Mouse (Mus musculus) embryonic facial prominence, embryonic 14.5 days (tissue): ENCODE data around the gene Limch1. TPM values are rescaled to one million over a fixed set of nuclear protein-coding genes. Genes with fewer than 3 reads are reported as not detected.

Experiments used
- ATAC-seq: fragments of 200-750 bp; cut with Nextera tagmentation; 2 replicates; pipeline ENCODE4 v1.8.0; 2017; ENCODE audit warnings: low read depth, moderate number of reproducible peaks, moderate TSS enrichment
- DNase-seq: peaks from one replicate; pipeline ENCODE4 v3.0.0-alpha.2; 2015; ENCODE audit warnings: low spot score
- H3K27ac ChIP-seq: fragments of 300-500 bp; sonication (generic); replicated peaks from 2 replicates; pipeline ENCODE4 v1.5.1; 2014; ENCODE audit warnings: low read depth, mild to moderate bottlenecking, low read length, moderate library complexity
- H3K27me3 ChIP-seq: fragments of 300-500 bp; sonication (generic); replicated peaks from 2 replicates; pipeline ENCODE4 v1.6.1; 2014; ENCODE audit warnings: low read length; ENCODE audit not compliant: control insufficient read depth, insufficient read depth
- H3K36me3 ChIP-seq: fragments of 300-500 bp; sonication (generic); 2 replicates; pipeline ENCODE4 v1.6.1; 2014; ENCODE audit warnings: low read length, mixed read lengths; ENCODE audit not compliant: control insufficient read depth, insufficient read depth
- H3K4me1 ChIP-seq: fragments of 300-500 bp; sonication (generic); 2 replicates; pipeline ENCODE4 v1.6.1; 2014; ENCODE audit warnings: antibody characterized with exemption, low read length; ENCODE audit not compliant: control insufficient read depth, insufficient read depth
- H3K4me2 ChIP-seq: fragments of 300-500 bp; sonication (generic); 2 replicates; pipeline ENCODE4 v1.6.1; 2014; ENCODE audit warnings: low read depth, mild to moderate bottlenecking, low read length, moderate library complexity, mixed read lengths
- H3K4me3 ChIP-seq: fragments of 300-500 bp; sonication (generic); 2 replicates; pipeline ENCODE4 v1.5.1; 2014; ENCODE audit warnings: low read depth, mild to moderate bottlenecking, low read length
- H3K9ac ChIP-seq: fragments of 300-500 bp; sonication (generic); 2 replicates; pipeline ENCODE4 v1.6.1; 2014; ENCODE audit warnings: low read depth, mild to moderate bottlenecking, low read length, moderate library complexity, mixed read lengths
- H3K9me3 ChIP-seq: fragments of 300-500 bp; sonication (generic); 2 replicates; pipeline ENCODE4 v1.6.1; 2016; ENCODE audit warnings: low read length; ENCODE audit not compliant: control insufficient read depth
- WGBS: fragments of 180-500 bp; shearing (Covaris S2); extraction: QIAGEN DNeasy Blood & Tissue Kit; methylation state at CpG from one replicate; pipeline ENCODE4 v1.1.7; 2014; 5-methylcytosine and 5-hydroxymethylcytosine counted together
- polyA plus RNA-seq: library from polyadenylated mRNA; unstranded; fragments of >200 nt; fragmentation: Nextera tagmentation; extraction: Ambion mirVana; gene quantifications from 2 replicates; pipeline ENCODE4 v1.2.1, GENCODE M21; 2014

The Limch1 gene
- polyA plus RNA-seq, 1 experiment from 2014 or later, result 71.1 TPM

- H3K27me3 ChIP-seq, result no peaks in the 10 kb centered on the region
- no peak overlapping the region for H3K9ac ChIP-seq
- DNase-seq, result no peak
- no peaks in the 10 kb centered on the region for H3K9me3 ChIP-seq
- no peak for ATAC-seq
- no peaks in the 10 kb centered on the region for H3K36me3 ChIP-seq
- no peak overlapping the region for H3K4me3 ChIP-seq
- WGBS, result 82% methylated on average over 9 of the region's 9 CpGs
- H3K27ac ChIP-seq, result no peak overlapping the region
- no peak overlapping the region for H3K4me2 ChIP-seq
- H3K4me1 ChIP-seq, result peaks cover 12% of the 10 kb centered on the region
Observed at GRCm38 (mm10) chr5:66908883-66909282, 163.3 kb downstream of the Limch1 start.

GRCm38 (mm10) chr5:66909962-66910361 lies 164.3 kb downstream of the Limch1 start:
- no peak overlapping the region for H3K9ac ChIP-seq
- no peaks in the 10 kb centered on the region for H3K27me3 ChIP-seq
- H3K9me3 ChIP-seq, result no peaks in the 10 kb centered on the region
- no peak overlapping the region for H3K4me3 ChIP-seq
- ATAC-seq (no peak), DNase-seq (peak; percentile 64)
- H3K36me3 ChIP-seq, result no peaks in the 10 kb centered on the region
- H3K27ac ChIP-seq, result no peak overlapping the region
- peaks cover 9% of the 10 kb centered on the region for H3K4me1 ChIP-seq
- WGBS, result 22% methylated on average over 2 of the region's 2 CpGs
- H3K4me2 ChIP-seq, result no peak overlapping the region

GRCm38 (mm10) chr5:66910610-66911009 lies 165.0 kb downstream of the Limch1 start:
- no peak for DNase-seq
- no peak overlapping the region for H3K27ac ChIP-seq
- no peak for ATAC-seq
- H3K36me3 ChIP-seq, result no peaks in the 10 kb centered on the region
- H3K27me3 ChIP-seq, result no peaks in the 10 kb centered on the region
- H3K4me2 ChIP-seq, result no peak overlapping the region
- no peak overlapping the region for H3K4me3 ChIP-seq
- H3K4me1 ChIP-seq, result peaks cover 5% of the 10 kb centered on the region; the same call in 1 of the 2 replicates
- WGBS, result 96% methylated on average over 9 of the region's 9 CpGs
- H3K9me3 ChIP-seq, result no peaks in the 10 kb centered on the region
- H3K9ac ChIP-seq, result no peak overlapping the region

- Histone ChIP-seq H3K4me3 (no peak overlapping the region), H3K4me2 (no peak overlapping the region), H3K27ac (no peak overlapping the region), H3K4me1 (peaks cover 5% of the 10 kb centered on the region; the same call in 1 of the 2 replicates), H3K36me3 (no peaks in the 10 kb centered on the region), H3K27me3 (no peaks in the 10 kb centered on the region), H3K9me3 (no peaks in the 10 kb centered on the region), H3K9ac (no peak overlapping the region)
- no peak for ATAC-seq
- WGBS, result 80% methylated on average over 4 of the region's 4 CpGs
- DNase-seq, result no peak
Observed at GRCm38 (mm10) chr5:66911068-66911467, 165.4 kb downstream of the Limch1 start.

GRCm38 (mm10) chr5:66913791-66914190 lies 168.2 kb downstream of the Limch1 start:
- Histone ChIP-seq H3K36me3 (no peaks in the 10 kb centered on the region), H3K9me3 (no peaks in the 10 kb centered on the region), H3K27ac (no peak overlapping the region), H3K9ac (no peak overlapping the region), H3K4me2 (no peak overlapping the region), H3K4me3 (no peak overlapping the region), H3K4me1 (peaks cover 11% of the 10 kb centered on the region), H3K27me3 (no peaks in the 10 kb centered on the region)
- ATAC-seq (no peak), DNase-seq (no peak)
- WGBS, result 83% methylated on average over 6 of the region's 6 CpGs

GRCm38 (mm10) chr5:66917353-66918315 lies 172.0 kb downstream of the Limch1 start:
- Histone ChIP-seq H3K4me1 (peaks cover 7% of the 10 kb centered on the region), H3K27ac (no peak overlapping the region), H3K9ac (no peak overlapping the region), H3K4me2 (no peak overlapping the region), H3K4me3 (no peak overlapping the region), H3K36me3 (no peaks in the 10 kb centered on the region), H3K9me3 (no peaks in the 10 kb centered on the region), H3K27me3 (no peaks in the 10 kb centered on the region)
- ATAC-seq, result no peak
- WGBS, result 88% methylated on average over 8 of the region's 8 CpGs
- no peak for DNase-seq

- Histone ChIP-seq H3K27me3 (no peaks in the 10 kb centered on the region), H3K27ac (no peak overlapping the region), H3K4me2 (no peak overlapping the region), H3K9ac (no peak overlapping the region), H3K4me1 (peaks cover 7% of the 10 kb centered on the region), H3K4me3 (no peak overlapping the region), H3K36me3 (no peaks in the 10 kb centered on the region), H3K9me3 (no peaks in the 10 kb centered on the region)
- DNase-seq, result peak; percentile 49
- no peak for ATAC-seq
- 53% methylated on average over 11 of the region's 11 CpGs for WGBS
Observed at GRCm38 (mm10) chr5:66918316-66919305, 173.0 kb downstream of the Limch1 start.

GRCm38 (mm10) chr5:66922582-66922981 lies 177.0 kb downstream of the Limch1 start:
- no peaks in the 10 kb centered on the region for H3K36me3 ChIP-seq
- 61% methylated on average over 5 of the region's 5 CpGs for WGBS
- no peaks in the 10 kb centered on the region for H3K27me3 ChIP-seq
- peaks cover 8% of the 10 kb centered on the region for H3K4me1 ChIP-seq
- H3K4me3 ChIP-seq, result no peak overlapping the region
- no peak overlapping the region for H3K27ac ChIP-seq
- H3K4me2 ChIP-seq, result no peak overlapping the region
- DNase-seq, result no peak
- ATAC-seq, result no peak
- H3K9ac ChIP-seq, result no peak overlapping the region
- H3K9me3 ChIP-seq, result no peaks in the 10 kb centered on the region
